Mouse (Mus musculus): ENCODE measurements around the gene Bank1. TPM values are rescaled to one million over a fixed set of nuclear protein-coding genes. Genes with fewer than 3 reads are reported as not detected.
"Not testable (repeated sequence)": the region's sequence is repeated elsewhere in the genome, so short reads cannot be mapped to it uniquely, and the experiment has no call there.

Gene Bank1
- total RNA-seq (2021) = 1 to 10 TPM in 1 of 2 experiments, under 1 TPM in 1; 0.72 to 1.2 TPM

- intact Hi-C loops (cut with DNase I) = no loop called here
- DNase-seq (ENCODE audit: low spot score in 2 of 2) = no peak
These were observed at the start of gene Bank1 for GRCm38 (mm10) chr3:136325783-136326182. Gene Bank1, minus strand, starts transcription at chr3:136326066.

DNA sequence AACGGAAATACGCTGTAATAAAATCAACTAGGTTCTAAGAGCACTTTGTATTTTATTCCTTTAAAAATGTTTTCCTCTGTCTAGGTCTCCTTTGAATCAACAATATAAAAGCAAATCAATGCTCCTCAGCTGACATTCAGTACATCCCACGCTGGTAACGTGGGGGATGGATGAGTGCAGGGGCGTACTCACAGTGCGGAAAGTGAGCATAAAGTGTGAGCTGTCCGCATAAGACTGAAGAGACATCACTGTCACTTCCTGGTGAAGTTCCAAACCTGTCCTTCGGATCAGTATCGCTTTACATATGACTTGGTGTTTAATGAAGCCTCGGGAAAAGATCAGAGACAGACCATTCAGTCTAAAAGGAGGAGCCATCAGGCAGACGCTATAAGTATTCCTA lies 44.0 kb upstream of the Bank1 start:
- intact Hi-C loops (cut with DNase I) = loop anchor here (10.0 kb wide), 1 partner anchor 595 kb away; no protein-coding TSS in a partner anchor
- DNase-seq (ENCODE audit: low spot score in 2 of 2) = peak; percentile 17 to 35

DNA sequence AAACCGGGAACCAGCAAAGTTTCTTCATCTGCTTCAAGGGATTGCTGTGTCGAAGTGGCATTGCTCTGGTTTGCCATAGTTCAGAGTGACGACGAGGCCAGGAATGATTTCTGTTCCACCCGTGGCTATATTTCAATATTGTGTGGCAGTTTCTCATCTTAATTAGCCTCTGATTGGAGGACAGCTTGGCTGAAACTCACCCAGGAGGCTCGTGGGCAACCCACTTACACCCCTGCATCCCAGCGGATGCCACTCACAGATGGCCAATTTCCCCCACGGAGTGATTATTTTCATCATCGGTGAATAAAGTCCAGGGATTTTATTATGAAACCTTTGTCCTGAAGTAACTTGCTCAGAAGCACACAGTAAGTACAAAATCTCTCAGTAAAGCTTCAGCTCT lies 43.6 kb upstream of the Bank1 start:
- DNase-seq (ENCODE audit: low spot score in 2 of 2) = peak; percentile 11 to 24
- intact Hi-C loops (cut with DNase I) = no loop called here

- intact Hi-C loops (cut with DNase I) = no loop called here
- no peak for DNase-seq (ENCODE audit: low spot score in 2 of 2)
These were observed 42.7 kb upstream of the Bank1 start for GRCm38 (mm10) chr3:136368505-136368999.

- no peak for DNase-seq (ENCODE audit: low spot score in 2 of 2)
- intact Hi-C loops (cut with DNase I) = no loop called here
These were observed 23.8 kb upstream of the Bank1 start for GRCm38 (mm10) chr3:136349690-136350089.

DNA sequence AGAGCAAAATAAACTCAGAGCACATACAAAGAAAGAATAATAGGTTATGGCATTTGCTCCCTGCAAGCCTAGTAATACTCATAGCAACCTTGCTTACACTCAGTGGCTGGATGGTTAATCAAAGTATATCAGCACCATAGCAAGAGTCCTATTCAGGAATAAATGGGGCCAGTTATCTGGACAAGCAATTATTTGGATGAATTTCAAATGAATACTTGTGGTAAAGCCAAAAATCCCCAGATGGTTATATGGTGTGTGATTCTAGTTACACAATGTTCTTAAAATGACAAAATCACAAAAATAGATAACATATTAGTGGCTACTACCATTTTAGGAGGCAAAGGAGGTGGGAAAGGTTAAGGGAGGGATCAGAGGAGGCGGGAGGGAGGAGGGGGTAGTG lies 22.7 kb upstream of the Bank1 start:
- DNase-seq (ENCODE audit: low spot score in 2 of 2) = no peak
- intact Hi-C loops (cut with DNase I) = no loop called here

- intact Hi-C loops (cut with DNase I) = no loop called here
- no peak for DNase-seq (ENCODE audit: low spot score in 2 of 2)
These were observed 21.4 kb upstream of the Bank1 start for GRCm38 (mm10) chr3:136347277-136347676.

- DNase-seq (ENCODE audit: low spot score in 2 of 2) = no peak
- intact Hi-C loops (cut with DNase I) = no loop called here
These were observed 16.0 kb upstream of the Bank1 start for GRCm38 (mm10) chr3:136341911-136342310.

- intact Hi-C loops (cut with DNase I) = no loop called here
- DNase-seq (ENCODE audit: low spot score in 2 of 2) = no peak
These were observed 14.0 kb upstream of the Bank1 start for GRCm38 (mm10) chr3:136339896-136340295.

- DNase-seq (ENCODE audit: low spot score in 2 of 2) = no peak
- intact Hi-C loops (cut with DNase I) = no loop called here
These were observed 5.3 kb upstream of the Bank1 start for GRCm38 (mm10) chr3:136331135-136331534.

- intact Hi-C loops (cut with DNase I) = no loop called here
- no peak for DNase-seq (ENCODE audit: low spot score in 2 of 2)
These were observed 4.2 kb upstream of the Bank1 start for GRCm38 (mm10) chr3:136330043-136330442.

- intact Hi-C loops (cut with DNase I) = no loop called here
- no peak for DNase-seq (ENCODE audit: low spot score in 2 of 2)
These were observed 3.3 kb upstream of the Bank1 start for GRCm38 (mm10) chr3:136329133-136329532.

- intact Hi-C loops (cut with DNase I); DNase-seq (ENCODE audit: low spot score in 2 of 2): not testable (repeated sequence)
These were observed 1.1 kb downstream of the Bank1 start for GRCm38 (mm10) chr3:136324716-136325115.

GRCm38 (mm10) chr3:136321936-136322335 lies 3.9 kb downstream of the Bank1 start:
- DNase-seq (ENCODE audit: low spot score in 2 of 2) = no peak
- intact Hi-C loops (cut with DNase I) = no loop called here

- intact Hi-C loops (cut with DNase I) = no loop called here
- no peak for DNase-seq (ENCODE audit: low spot score in 2 of 2)
These were observed 17.4 kb downstream of the Bank1 start for GRCm38 (mm10) chr3:136308487-136308886.

- intact Hi-C loops (cut with DNase I) = no loop called here
- DNase-seq (ENCODE audit: low spot score in 2 of 2) = no peak
These were observed 19.2 kb downstream of the Bank1 start for GRCm38 (mm10) chr3:136306564-136307158.

DNA sequence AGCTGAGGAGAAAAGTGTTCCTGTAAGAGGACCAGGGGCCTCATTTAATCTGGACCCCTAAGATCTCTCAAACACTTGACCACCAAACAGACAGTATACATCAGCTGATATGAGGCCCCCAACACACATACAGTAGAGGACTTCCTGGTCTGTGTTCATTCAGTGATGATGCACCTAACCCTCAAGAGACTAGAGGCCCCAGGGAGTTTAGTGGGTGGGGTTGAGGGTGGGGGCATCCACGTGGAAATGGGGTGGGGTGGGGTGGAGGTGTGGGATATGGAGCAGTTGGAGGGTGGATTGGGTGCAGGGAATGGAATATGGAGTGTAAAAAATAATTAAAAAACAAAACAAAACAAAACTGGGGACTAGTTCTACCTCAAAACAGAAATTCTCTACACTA lies 23.3 kb downstream of the Bank1 start:
- intact Hi-C loops (cut with DNase I) = no loop called here
- no peak for DNase-seq (ENCODE audit: low spot score in 2 of 2)

DNA sequence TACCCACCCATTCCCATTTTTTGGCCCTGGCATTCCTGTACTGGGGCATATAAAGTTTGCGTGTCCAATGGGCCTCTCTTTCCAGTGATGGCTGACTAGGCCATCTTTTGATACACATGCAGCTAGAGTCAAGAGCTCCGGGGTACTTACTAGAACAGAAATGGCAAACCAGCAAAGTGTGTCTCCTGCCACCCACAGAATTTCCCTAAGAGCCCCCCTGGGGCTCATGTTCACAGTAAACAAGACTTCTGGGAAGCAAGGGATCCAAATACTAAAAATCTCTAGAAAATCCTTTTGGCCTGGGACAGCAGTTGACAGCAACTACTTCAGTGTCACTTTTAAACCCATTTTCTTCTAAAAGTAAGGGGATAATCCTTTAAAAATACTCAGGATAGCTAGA lies 25.1 kb downstream of the Bank1 start:
- DNase-seq (ENCODE audit: low spot score in 2 of 2); intact Hi-C loops (cut with DNase I): not testable (repeated sequence)

DNA sequence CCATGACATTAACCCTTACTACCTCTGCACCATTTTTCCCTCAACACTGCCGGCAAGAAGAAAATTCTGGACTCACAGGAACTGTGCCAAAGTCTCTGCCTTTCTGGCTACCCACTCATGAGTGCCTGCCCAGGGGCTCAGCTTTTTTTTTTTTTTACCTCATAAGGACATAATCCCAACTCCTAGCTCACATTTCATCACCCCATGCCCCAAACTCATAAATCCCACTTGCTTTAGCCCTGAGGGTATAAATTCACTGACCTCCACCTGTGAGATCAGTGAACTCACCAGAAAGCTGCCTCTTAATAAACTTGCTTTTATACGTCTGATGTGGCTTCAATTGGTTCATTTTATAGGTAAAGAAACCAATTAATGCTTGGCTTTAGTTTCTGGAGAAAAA lies 28.5 kb downstream of the Bank1 start:
- intact Hi-C loops (cut with DNase I) = no loop called here
- DNase-seq (ENCODE audit: low spot score in 2 of 2) = no peak

GRCm38 (mm10) chr3:136295250-136295649 lies 30.6 kb downstream of the Bank1 start:
- no peak for DNase-seq (ENCODE audit: low spot score in 2 of 2)
- intact Hi-C loops (cut with DNase I) = no loop called here

- intact Hi-C loops (cut with DNase I) = no loop called here
These were observed 38.0 kb downstream of the Bank1 start for GRCm38 (mm10) chr3:136287883-136288282.

More at GRCm38 (mm10) chr3:136287883-136288282, 38.0 kb downstream of the Bank1 start:
- DNase-seq (ENCODE audit: low spot score in 2 of 2) = no peak
